Mouse (Mus musculus) lung, postnatal 0 days (tissue): ENCODE results near the gene Wap. TPM values are rescaled to one million over a fixed set of nuclear protein-coding genes. Genes with fewer than 3 reads are reported as not detected.
A peak's percentile ranks its signal among the peaks of the same experiment; 100 is the strongest.

Source experiments
- ATAC-seq: fragments of 200-750 bp; cut with Nextera tagmentation; 2 replicates; pipeline ENCODE4 v1.8.0; 2017; ENCODE audit warnings: moderate library complexity
- DNase-seq: peaks from one replicate; pipeline ENCODE4 v3.0.0-alpha.2; 2016; ENCODE audit warnings: low spot score
- H3K27ac ChIP-seq: fragments of 300-500 bp; sonication (generic); 2 replicates; pipeline ENCODE4 v1.5.1; 2014; ENCODE audit warnings: antibody characterized with exemption, mild to moderate bottlenecking, low read length, mixed read lengths
- H3K27me3 ChIP-seq: fragments of 300-500 bp; sonication (generic); replicated peaks from 2 replicates; pipeline ENCODE4 v1.6.1; 2014; ENCODE audit warnings: low read length, mixed read lengths; ENCODE audit not compliant: insufficient read depth
- H3K36me3 ChIP-seq: fragments of 300-500 bp; sonication (generic); 2 replicates; pipeline ENCODE4 v1.6.1; 2014; ENCODE audit warnings: low read length, mixed read lengths; ENCODE audit not compliant: insufficient read depth
- H3K4me1 ChIP-seq: fragments of 300-500 bp; sonication (generic); 2 replicates; pipeline ENCODE4 v1.6.1; 2014; ENCODE audit warnings: antibody characterized with exemption, low read depth, low read length, mixed read lengths; ENCODE audit not compliant: insufficient read depth
- H3K4me2 ChIP-seq: fragments of 300-500 bp; sonication (generic); replicated peaks from 2 replicates; pipeline ENCODE4 v1.6.1; 2014; ENCODE audit warnings: low read depth, mild to moderate bottlenecking, low read length, moderate library complexity, mixed read lengths
- H3K4me3 ChIP-seq: fragments of 300-500 bp; sonication (generic); 2 replicates; pipeline ENCODE4 v1.5.1; 2014; ENCODE audit warnings: low read depth, low read length
- H3K9ac ChIP-seq: fragments of 300-500 bp; sonication (generic); replicated peaks from 2 replicates; pipeline ENCODE4 v1.6.1; 2014; ENCODE audit warnings: low read depth, mild to moderate bottlenecking
- H3K9me3 ChIP-seq: fragments of 300-500 bp; sonication (generic); 2 replicates; pipeline ENCODE4 v1.6.1; 2016; ENCODE audit warnings: low read length, mixed read lengths
- CTCF ChIP-seq: IDR thresholded peaks from 2 replicates; pipeline ENCODE4 v1.5.1; 2016; ENCODE audit warnings: antibody characterized with exemption, mild to moderate bottlenecking
- EP300 ChIP-seq: IDR thresholded peaks from 2 replicates; pipeline ENCODE4 v1.6.1; 2016; ENCODE audit warnings: antibody characterized with exemption, mild to moderate bottlenecking, control low read depth
- WGBS: fragments of 180-500 bp; shearing (Covaris S2); extraction: QIAGEN DNeasy Blood & Tissue Kit; methylation state at CpG from one replicate; pipeline ENCODE4 v1.1.7; 2014; 5-methylcytosine and 5-hydroxymethylcytosine counted together
- polyA plus RNA-seq: library from polyadenylated mRNA; unstranded; fragments of >200 nt; fragmentation: Nextera tagmentation; extraction: Ambion mirVana; gene quantifications from 2 replicates; pipeline ENCODE4 v1.2.1, GENCODE M21; 2015

The Wap gene
- polyA plus RNA-seq, 1 experiment from 2014 or later: not detected

- Histone ChIP-seq H3K4me3 (no peak overlapping the region), H3K9ac (no peak overlapping the region), H3K4me2 (no peak overlapping the region), H3K36me3 (no peaks in the 10 kb centered on the region), H3K4me1 (no peaks in the 10 kb centered on the region), H3K27me3 (no peaks in the 10 kb centered on the region), H3K9me3 (no peaks in the 10 kb centered on the region), H3K27ac (no peak overlapping the region)
- no peak for DNase-seq
- ATAC-seq: peak; percentile 67
- no peak for TF ChIP-seq CTCF
- no peak for TF ChIP-seq EP300
- WGBS: 63% methylated on average over 6 of the region's 6 CpGs
Observed at GRCm38 (mm10) chr11:6639072-6639471, 635 bp upstream of the Wap start.

- Histone ChIP-seq H3K9me3 (no peaks in the 10 kb centered on the region), H3K36me3 (no peaks in the 10 kb centered on the region), H3K9ac (no peak overlapping the region), H3K27ac (no peak overlapping the region), H3K4me3 (no peak overlapping the region), H3K4me1 (no peaks in the 10 kb centered on the region), H3K4me2 (no peak overlapping the region), H3K27me3 (no peaks in the 10 kb centered on the region)
- ATAC-seq (no peak), DNase-seq (no peak)
- 69% methylated on average over 8 of the region's 8 CpGs for WGBS
- no peak for TF ChIP-seq CTCF
- TF ChIP-seq EP300: no peak
Observed at GRCm38 (mm10) chr11:6636150-6636549, 2.3 kb downstream of the Wap start.

- H3K9me3 ChIP-seq: no peaks in the 10 kb centered on the region
- no peak overlapping the region for H3K9ac ChIP-seq
- peaks cover 9% of the 10 kb centered on the region; the same call in 1 of the 2 replicates for H3K4me1 ChIP-seq
- H3K27me3 ChIP-seq: no peaks in the 10 kb centered on the region
- ATAC-seq (no peak), DNase-seq (peak; percentile 36)
- H3K27ac ChIP-seq: no peak overlapping the region
- no peak overlapping the region for H3K4me3 ChIP-seq
- no peaks in the 10 kb centered on the region for H3K36me3 ChIP-seq
- TF ChIP-seq CTCF (peak; percentile 60), EP300 (no peak)
- H3K4me2 ChIP-seq: no peak overlapping the region
Observed at GRCm38 (mm10) chr11:6629655-6630054, 8.8 kb downstream of the Wap start.

DNA sequence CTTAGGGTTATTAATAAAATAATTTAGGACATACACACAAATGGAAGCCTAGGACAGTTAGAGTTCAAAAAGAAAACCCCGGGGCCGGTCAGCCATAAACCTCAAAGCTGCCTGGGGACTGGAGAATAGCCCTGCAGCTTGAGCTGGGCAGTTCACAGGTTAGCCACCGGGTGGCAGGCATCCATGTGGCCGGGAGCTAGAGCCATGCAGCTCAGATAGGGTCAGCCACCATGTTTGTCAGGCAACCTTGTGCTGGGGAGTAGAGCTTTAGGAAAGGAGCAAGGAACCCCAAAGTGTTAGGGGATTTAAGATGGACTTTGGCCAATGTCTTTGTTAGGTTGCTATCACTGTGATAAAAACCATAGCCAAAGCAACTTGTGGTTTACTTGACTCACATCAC lies 9.9 kb downstream of the Wap start:
- H3K27me3 ChIP-seq: no peaks in the 10 kb centered on the region
- TF ChIP-seq CTCF (peak; percentile 73), EP300 (no peak)
- no peak overlapping the region for H3K4me2 ChIP-seq
- no peak overlapping the region for H3K4me3 ChIP-seq
- ATAC-seq (no peak), DNase-seq (peak; percentile 48)
- no peaks in the 10 kb centered on the region for H3K9me3 ChIP-seq
- H3K36me3 ChIP-seq: no peaks in the 10 kb centered on the region
- 20% methylated on average over 4 of the region's 4 CpGs for WGBS
- no peak overlapping the region for H3K27ac ChIP-seq
- peaks cover 9% of the 10 kb centered on the region; the same call in 1 of the 2 replicates for H3K4me1 ChIP-seq
- no peak overlapping the region for H3K9ac ChIP-seq

DNA sequence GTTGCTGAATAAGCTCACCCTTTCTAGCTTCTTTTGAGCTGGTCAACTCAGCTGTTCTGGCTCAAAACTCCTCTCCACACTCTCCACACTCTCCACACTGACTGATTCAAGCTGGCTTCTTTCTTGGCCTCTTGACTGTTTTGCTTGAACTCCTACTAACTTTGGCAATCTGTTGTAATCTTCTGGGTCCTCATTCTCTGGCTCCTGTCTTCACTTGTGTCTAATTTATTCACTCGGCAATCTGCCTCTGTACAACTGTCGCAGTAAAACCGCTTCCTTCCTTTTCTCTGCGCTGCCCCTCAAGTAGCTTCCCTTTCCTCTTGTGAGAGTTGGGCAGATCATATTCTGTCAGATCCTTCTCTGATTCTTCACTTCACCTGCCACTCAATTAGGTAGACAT lies 10.7 kb downstream of the Wap start:
- no peak overlapping the region for H3K27ac ChIP-seq
- no peak for ATAC-seq
- no peaks in the 10 kb centered on the region; the same call in 1 of the 2 replicates for H3K36me3 ChIP-seq
- no peak for DNase-seq
- H3K4me3 ChIP-seq: no peak overlapping the region
- WGBS: 59% methylated on average over 4 of the region's 4 CpGs
- peaks cover 9% of the 10 kb centered on the region; the same call in 1 of the 2 replicates for H3K4me1 ChIP-seq
- TF ChIP-seq CTCF: no peak
- TF ChIP-seq EP300: no peak
- H3K4me2 ChIP-seq: no peak overlapping the region
- no peak overlapping the region for H3K9ac ChIP-seq
- no peaks in the 10 kb centered on the region for H3K9me3 ChIP-seq
- H3K27me3 ChIP-seq: no peaks in the 10 kb centered on the region

GRCm38 (mm10) chr11:6626388-6626772 lies 12.1 kb downstream of the Wap start:
- Histone ChIP-seq H3K4me1 (peaks cover 9% of the 10 kb centered on the region; the same call in 1 of the 2 replicates), H3K4me3 (peak overlapping the region; percentile 70), H3K27me3 (no peaks in the 10 kb centered on the region), H3K9ac (peak overlapping the region; percentile 73), H3K27ac (peak overlapping the region; percentile 94), H3K9me3 (no peaks in the 10 kb centered on the region), H3K36me3 (no peaks in the 10 kb centered on the region; the same call in 1 of the 2 replicates), H3K4me2 (peak overlapping the region; percentile 69)
- ATAC-seq (peak; percentile 12; the same call in 1 of the 2 replicates), DNase-seq (no peak)
- TF ChIP-seq EP300 (no peak), CTCF (no peak)
- 10% methylated on average over 16 of the region's 16 CpGs for WGBS
